Mouse (Mus musculus) fat pad, adult 2 months (tissue): ENCODE measurements around the gene BC048562.

Experiments used
- DNase-seq: peaks from one replicate; pipeline ENCODE4 v3.0.0-alpha.2; 2011; ENCODE audit warnings: low read depth, low spot score; ENCODE audit errors: extremely low read depth

Gene BC048562

DNA sequence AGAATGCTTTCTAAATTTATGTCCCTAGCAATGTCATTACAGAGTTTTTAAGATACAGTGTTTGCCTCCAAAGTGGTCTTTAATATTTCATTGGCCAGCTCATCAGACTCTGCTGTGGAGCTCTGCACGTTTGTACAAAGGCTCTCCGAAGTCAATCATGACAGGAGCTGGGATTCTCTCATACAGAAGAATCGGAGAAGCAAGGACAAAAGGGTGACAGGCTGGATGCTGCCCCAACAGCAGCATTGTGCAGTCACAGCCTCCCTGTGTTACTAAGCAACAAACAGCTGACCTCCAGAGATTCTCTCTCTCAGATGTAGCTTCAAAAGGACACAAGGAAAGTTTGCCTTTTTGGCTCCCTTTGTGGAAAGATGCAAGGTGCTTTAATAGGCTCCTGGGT lies at the start of gene BC048562:
Gene BC048562, plus strand, starts transcription at position 301 of the 400 bp plus-strand sequence.
- no peak for DNase-seq

DNA sequence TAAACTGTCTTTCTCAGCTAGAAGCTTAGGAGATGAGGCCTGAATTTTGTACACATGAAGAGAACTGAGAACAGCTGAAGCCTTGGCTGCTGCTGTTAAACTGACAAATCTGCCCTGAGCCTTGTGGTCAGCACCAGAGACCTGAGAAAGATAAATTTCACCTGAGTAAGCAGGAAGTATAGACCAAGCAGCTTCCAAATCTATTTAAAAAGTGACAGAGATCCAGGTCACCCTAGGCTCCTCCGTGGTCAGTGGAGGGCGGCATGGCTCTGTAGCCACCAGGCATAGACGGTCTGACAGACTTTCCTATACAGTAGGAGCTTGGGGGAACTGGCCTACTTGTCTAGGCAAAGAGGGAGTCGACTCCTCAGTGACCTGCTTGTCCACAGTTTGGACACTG lies 49.5 kb upstream of the BC048562 start:
- no peak for DNase-seq

DNA sequence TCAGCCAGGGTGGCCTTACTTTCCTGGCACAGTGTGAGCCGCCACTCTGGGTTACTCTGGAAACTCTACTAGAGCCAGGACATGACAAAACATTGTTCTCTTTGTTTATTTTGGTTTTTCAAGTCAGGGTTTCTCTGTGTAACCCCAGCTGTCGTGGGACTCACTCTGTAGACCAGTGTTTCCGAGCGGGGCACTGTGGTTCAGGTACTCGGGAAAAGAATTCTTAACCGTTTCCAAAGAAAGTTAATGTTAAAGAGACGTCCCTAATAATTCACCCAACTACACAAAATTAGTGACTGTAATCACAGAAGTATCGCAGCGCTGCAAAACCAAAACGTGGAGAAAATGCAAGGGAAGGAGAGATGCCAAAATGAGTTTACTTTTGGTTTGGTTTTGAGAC lies 47.7 kb upstream of the BC048562 start:
- DNase-seq: no peak

DNA sequence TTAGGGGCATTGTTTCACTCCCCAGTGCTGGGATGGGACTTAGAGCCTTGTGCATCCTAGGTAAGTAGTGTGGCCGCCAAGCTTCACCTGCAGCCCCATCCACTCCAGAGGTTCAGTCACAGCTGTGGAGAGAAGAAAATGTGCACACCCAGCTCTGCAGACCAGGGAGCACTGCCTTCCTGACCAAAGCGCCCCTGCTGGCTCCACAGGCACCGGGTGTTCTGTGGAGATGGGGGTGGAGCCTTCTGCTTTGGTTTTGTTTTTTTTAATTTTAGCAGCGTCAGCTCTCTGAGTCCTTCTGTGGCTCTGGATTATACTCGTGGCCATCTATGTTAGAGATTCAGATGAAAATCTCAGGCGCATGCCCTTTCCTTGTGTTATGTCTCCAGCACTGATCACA lies 47.1 kb upstream of the BC048562 start:
- no peak for DNase-seq

DNA sequence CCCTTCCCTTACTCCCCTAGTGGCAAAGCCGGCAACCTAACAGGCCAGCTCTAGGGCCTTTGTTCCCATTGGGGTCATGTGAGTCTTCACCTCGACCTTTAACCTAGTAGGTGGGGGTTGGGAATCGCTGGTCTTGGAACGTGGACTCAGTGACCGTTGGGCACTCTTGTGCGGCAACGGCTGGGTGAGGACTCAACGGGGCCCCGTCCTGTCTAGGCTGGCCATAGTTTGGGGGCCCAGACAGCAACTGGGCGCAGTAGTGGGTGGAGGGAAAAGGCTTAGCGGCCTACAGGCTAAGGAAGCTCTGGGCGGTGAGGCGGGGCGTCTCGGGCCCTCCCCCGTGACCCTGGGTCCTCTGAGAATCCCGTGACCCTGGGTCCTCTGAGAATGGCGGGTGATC lies 43.6 kb upstream of the BC048562 start, which contains the start of gene 1700102P08Rik:
Gene 1700102P08Rik, plus strand, starts transcription at position 130 of the 400 bp plus-strand sequence.
- no peak for DNase-seq

DNA sequence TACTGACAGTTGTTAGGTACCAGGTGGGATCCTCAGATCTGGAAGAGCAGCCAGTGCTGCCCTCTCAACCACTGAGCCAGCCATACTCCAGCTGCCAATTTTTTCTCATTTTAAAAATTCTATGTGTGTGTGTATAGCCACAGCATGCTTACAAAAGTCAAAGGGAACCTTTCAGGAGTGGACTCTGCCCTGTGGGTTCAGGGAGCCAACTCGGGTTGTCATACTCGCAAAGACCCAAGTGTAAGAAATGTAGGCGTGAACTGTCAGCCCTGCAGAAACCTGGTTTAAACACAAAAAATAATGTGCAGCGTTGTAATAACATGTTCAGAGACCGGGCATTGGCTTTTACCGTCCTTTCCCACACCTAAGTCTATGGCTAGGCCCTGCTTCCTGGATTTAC lies 42.1 kb upstream of the BC048562 start:
- DNase-seq: no peak

DNA sequence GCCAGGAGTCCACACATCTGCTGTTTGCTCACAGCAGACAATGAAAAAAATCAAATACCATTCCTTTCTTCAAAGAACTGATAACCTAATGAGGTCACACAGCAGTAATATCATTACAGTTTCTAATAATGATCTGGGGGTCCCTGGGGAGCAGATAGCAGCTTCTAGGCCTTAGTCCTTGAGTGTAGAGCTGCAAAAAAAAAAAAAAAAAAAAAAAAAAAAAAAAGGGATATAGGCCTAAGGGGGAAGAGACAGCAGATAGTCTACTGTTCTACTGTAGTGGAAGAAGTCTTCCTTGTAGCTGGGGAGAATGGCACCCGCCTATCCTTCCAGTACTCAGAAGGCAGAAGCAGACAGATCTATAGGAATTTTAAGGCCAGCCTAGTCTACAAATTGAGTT lies 40.9 kb upstream of the BC048562 start:
- DNase-seq: no peak

DNA sequence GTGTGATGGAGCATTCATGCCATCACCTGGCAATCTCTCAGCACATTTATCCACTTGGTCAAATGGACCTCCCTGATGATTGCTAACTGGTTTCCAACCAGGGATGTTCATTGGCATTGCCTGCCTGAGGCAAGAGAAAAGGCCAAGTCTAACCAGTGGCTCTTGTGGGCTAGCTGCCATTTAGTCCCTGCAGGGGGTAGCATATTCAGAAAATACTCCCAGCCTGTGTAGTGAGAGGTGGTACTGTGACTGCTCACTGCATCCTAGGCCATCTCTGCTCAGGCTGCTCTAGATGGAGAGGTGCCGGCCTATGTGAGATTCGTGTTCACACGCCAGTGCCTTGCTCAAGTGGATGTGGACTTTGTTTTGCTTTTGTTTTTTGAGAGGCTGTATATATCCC lies 38.0 kb upstream of the BC048562 start:
- DNase-seq: no peak

DNA sequence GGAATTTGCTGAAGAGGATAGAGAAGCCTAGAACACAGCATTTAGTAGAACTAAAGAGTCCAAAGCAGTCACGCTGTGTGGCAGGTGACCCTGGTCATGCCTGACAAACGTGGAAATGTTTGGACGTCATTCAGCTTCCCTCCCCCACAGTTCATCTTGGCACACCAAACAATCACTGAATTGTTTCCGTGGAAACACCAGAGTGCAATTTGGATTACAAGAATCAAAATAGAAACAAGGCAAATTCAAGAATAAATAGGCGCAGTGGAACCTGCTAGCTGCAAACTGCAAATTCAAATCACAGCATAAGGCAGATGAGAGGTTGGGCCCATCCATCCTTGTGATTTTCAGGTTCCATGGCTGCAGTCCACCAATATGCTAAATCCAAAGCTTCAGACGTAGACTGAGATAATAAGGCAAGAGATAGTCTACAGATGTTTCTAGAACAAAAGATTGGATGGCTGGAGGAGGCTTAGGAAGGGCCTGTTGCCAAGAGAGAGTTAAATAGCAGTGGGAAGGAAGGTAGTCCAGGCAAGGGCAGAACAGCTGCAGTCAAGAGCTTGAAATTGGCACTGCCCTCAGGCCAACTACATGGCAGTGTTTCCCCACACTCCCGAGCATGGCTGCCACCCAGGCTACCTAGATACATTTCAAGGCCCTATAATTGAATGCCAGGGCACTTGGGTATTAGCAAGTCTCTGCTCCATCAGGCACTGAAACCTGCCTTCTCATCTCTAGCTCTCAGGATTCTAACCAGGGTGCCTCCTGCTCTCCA lies 34.9 kb upstream of the BC048562 start:
- DNase-seq: no peak

DNA sequence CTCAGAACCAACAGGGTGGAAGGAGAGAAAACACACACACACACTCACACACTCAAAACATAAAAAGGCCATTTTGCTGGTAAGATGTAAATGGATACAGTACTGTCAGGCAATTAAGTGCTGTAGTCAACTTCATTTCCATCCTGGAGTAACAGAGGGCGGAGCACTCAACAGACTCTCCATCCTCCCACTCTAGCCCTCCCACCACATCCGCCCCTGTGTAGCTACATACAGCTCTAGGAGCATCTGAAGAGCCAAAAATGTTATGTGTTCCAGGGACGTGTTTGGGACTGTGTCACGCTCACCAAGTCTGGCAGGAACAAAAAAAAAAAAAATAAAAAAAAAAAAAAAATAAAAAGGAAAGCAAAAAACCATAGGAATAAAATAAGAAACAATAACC lies 33.2 kb upstream of the BC048562 start:
- DNase-seq: no peak

DNA sequence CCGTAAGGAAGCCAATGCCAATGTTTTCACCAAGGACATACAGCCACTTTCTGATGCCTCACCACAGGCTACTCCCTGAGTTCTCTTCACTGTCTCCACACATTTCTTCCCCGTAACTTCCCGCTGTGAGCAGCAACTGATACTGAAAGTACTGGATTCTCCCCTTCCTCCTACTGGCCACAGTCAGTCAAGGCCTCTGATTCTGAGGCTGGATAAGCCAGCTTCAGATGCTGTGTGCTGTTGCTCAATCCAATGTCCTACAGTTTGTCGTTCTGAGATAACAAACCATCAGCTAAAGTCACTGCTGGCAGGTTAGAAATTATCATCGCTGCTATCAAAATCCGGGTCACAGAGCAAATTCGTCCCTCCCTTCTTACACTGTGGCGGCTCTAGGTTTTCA lies 31.8 kb upstream of the BC048562 start:
- DNase-seq: no peak

DNA sequence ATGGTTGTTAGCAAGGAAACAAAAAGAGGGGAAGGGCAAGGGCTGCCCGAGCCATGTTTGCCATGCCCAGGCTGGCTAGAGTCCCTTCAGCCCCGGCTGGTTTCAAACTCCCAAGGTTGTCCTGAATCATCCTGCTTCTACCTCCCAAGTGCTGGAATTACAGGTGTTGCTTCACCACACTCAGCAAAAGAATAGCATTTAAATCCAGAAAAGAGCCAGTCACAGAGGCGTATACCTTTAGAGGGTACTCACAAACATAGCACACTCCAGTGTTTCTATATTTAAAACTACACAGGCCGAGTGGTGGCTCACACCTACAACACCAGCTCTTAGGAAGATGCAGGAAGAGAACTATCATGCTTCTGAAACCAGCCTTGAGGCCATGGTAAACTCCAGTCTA lies 26.7 kb upstream of the BC048562 start:
- no peak for DNase-seq

DNA sequence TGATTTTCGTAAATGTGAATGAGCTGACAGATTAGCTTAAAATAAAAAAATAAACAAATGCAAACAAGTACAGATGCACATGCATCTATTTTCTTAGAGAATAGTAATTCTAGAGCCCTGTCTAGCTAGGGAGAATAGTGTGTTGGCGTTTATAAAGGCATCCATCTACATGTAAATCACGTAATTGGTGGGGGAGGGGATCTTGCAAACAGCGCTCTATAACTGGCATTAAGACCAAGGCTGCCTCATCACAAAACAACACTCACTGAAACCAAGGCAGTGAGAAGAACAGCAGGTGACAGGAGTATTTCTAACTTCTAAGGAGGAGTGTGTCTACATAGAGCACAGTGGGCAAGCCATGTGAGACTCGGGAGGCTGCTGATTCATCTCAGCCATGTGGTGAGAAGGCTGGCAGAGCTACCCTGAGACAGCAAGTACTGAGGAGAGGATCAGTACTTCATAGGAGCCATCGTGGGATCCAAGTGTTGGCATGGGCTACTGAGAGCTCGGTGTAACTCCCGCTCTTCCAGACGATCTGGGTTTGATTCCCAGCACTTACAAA lies 24.8 kb upstream of the BC048562 start:
- DNase-seq: no peak

DNA sequence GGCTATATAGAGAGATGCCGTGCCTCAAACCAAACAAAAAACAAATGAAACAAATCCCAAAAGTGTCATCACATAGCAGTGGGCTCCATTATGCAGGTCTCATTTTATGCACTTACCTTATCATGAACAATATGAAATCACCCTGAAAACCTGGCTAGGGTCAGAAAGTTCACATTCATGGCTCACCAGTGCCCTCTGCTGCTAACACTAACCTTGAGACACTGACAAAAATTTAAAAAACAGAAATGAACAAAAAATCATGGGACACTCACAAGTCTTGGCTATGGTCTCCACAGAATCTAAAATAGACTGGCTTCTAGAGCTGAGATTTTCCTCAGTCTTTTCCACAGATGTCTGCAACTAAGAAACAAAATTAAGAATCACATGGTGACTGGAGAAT lies 24.1 kb upstream of the BC048562 start:
- no peak for DNase-seq

DNA sequence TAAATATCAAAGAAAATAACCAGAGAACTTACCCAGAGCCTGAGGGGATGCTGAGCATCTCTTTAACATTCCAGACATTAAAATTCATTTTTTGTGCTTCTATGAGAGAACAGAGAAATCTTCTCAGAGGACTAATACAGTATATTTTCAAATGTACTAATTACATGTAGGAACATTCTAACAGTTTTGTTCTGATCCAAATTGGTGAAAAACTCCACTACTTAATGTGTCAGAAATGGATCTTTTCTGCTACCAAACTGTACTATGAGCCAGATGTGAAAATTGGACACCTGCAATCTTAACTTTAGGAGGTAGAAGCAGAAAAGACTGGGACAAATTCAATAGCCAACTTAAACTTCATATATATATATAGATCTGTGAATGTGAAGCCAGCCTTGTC lies 7.9 kb upstream of the BC048562 start, which contains the start of gene Ccdc36:
Gene Ccdc36, minus strand, starts transcription at position 101 of the 400 bp plus-strand sequence.
- DNase-seq: no peak

DNA sequence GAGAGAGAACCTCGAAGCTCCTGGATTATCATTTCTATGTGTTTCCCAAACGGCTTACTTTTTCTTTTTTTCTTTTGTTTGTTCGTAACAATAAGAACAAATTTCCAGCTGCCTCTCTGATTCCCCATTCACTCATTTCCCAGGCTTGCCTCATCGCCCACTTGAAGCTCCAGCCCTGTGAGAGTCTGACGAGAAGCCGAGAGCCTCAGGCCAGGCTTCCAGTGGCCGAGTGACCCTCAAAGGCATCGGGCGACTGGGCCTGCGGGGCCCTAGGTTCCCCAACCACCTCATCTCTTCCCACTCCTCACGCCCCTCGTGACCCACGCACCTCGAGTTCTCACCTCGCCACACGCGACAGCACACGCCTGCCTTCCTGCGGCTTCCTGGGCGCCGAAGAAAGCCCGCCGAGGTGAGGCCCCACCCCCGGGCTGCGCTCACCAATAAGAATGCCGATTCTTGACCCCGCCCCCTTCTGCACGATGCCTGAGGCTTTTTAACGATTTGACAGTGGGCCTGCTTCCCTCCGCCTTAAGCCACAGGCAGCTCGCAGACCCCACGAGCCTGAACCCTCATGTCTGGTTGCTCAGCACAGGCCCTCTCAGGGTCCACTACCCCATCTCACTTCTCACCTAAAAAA lies 4.7 kb upstream of the BC048562 start:
- no peak for DNase-seq

DNA sequence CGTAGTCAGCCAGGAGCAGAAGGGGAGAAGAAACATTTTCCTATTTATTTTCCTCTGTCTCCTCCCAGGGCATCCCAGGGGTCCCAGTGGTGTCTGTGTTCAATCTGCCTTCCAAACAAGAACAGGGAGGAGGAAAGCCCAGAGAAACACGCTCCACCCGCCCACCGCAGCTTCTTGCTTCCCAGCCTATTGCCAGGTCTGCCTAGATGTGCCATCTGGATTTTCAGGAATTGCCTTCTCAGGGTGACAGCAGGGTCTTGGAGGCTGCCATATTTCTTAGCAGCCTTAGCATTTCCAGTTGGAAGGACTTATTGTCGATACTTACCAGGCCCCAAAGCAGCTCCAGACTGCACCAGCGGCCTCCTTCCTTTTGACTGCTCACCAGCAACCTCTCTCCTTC lies 2.9 kb downstream of the BC048562 start:
- DNase-seq: no peak

DNA sequence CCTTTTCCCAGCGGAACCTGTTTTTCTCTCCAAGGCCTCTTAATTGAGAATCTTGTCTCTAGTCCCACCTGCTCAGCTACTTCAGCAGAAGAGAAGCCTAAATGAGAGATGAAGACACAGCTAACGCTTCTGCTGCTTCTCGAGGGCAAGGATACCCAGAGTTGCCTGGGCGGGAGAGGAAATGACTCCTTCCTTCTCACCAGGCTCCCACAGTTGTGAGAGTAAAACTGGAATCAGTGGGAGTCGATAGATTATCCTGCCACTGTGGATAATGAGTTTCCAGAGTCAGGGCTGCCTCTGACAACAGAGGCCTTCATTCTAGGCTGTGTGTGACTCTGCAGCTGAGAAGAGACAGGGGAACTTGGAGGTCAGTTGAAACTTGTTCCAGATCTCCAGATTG lies 4.2 kb downstream of the BC048562 start:
- no peak for DNase-seq

DNA sequence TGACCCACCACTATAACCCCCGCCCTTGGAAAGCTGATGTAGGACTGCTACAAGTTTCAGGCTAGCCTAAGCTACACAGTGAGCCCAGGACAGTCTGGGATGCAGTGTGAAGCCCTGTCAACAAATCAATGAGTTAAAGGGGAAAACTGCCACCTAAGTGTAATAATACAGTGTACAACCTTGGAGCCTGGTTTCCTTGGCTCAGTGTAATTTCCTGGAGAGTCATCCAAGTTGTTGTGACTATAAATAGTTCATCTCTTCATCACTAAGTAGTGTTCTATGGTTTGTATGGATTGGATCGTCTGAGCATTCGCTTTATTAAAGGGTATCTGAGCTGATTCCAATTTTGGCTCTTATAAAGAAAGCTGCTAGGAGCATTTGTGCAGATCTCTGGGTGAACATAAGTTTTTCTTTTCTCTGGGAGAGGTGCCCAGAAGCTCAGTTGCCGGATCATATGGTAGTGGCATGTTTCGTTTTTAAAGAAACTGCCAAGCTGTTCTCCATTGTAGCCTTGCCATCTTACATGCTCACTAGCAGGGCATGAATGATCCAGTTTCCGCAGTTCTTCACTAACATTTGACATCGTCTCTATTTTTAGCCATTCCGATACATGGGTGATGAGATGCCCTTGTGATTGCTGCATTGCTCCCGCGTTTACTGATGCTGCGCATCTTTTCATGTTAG lies 5.1 kb downstream of the BC048562 start:
- no peak for DNase-seq

DNA sequence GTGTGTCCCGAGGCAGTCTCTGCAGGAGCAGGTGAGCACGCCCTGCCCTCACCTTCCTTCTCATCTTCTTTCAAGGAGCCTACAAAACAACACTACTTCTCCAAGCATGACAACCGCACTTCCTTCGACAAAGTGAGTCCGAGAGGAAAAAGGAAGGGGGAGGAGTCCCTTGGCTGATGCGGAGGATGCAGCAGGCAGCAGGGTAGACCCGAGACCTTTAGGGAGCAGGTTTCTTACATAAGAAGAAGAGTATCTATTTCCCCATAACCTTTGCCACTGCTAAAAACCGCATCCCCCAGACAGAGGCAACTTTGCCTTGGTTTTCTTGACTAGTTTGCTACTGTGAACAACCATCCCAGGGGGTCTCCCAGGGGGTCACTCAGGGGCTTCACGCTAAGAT lies 8.8 kb downstream of the BC048562 start:
- DNase-seq: no peak

DNA sequence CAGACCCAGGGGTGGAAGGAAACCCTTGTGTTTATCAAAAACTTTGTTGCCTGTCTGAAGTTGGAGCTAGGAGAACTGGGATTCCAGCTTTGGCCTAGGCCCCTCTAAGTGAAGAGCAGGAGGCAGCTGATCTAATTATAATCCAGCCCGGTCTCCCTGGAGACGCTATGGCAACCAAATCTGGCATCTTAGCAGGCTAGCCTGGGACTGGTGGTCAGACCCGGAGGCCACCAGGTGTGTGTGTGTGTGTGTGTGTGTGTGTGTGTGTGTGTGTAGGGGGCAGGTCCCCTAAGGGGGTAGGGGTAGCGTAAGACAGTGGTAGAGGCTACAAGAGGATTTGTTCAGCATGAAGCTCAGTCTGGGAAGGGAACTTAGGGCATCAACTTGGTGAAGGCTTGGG lies 13.6 kb downstream of the BC048562 start:
- DNase-seq: no peak
